Mouse (Mus musculus): ENCODE measurements around the gene Ppargc1a. TPM values are rescaled to one million over a fixed set of nuclear protein-coding genes. Genes with fewer than 3 reads are reported as not detected.

The Ppargc1a gene
- total and polyA plus RNA-seq, 3 experiments = not detected

DNA sequence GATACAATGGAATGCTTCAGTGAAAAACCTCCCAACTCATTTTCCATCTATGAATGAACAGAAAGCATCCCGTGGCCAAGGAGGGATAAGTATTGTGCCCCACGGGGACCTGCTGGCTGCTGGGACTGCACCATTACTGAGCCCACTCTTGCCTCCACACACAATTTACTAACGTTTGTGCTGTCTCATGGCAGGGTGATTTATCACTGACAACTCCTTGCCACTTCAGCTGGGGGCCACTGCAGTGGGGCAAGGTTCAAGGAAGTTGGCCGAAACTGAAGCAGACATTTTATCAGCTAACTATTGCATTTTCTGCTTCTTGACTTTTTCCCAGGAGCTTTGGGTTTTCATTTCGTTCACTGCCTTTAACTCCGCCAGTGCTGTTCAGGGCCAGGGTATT, 17.5 kb upstream of the Ppargc1a start:
- Histone ChIP-seq H3K4me3 (replicated peaks in 1 of 3; ENCODE audit: low read depth in 2 of 3, low read length in 2 of 3, poor library complexity in 1 of 3) (no peak overlapping the region), H3K27ac (ENCODE audit: insufficient read depth, low read depth) (no peak overlapping the region), H3K36me3 (replicated peaks in 1 of 2; ENCODE audit: control insufficient read depth in 1 of 2, insufficient read depth in 1 of 2, low read length in 1 of 2) (no peaks in the 10 kb centered on the region), H3K9ac (ENCODE audit: insufficient read depth, low read depth) (no peak overlapping the region), H3K27me3 (replicated peaks) (no peaks in the 10 kb centered on the region), H3K9me3 (replicated peaks; ENCODE audit: low read length) (peaks cover 28% of the 10 kb centered on the region), H3K79me2 (replicated peaks; ENCODE audit: control insufficient read depth, extremely low read depth, insufficient read depth, poor library complexity, severe bottlenecking) (no peaks in the 10 kb centered on the region), H3K4me1 (ENCODE audit: control insufficient read depth in 1 of 2, insufficient read depth in 2 of 2) (no peaks in the 10 kb centered on the region), H3K4me2 (ENCODE audit: insufficient read depth, low read depth, poor library complexity, severe bottlenecking) (no peak overlapping the region)
- TF ChIP-seq NRF1 (IDR thresholded peaks at IDR 0.05; ENCODE audit: low read depth, low read length) = no peak
- TF ChIP-seq POLR2A (IDR thresholded peaks at IDR 0.05; ENCODE audit: low read depth, low read length) = no peak
- no peak for TF ChIP-seq JUND (conservative IDR thresholded peaks at IDR 0.05; ENCODE audit: low read depth, low read length)
- no peak for DNase-seq (ENCODE audit: extremely low read depth)
- in situ Hi-C loops (cut with MboI; ENCODE audit: low pct_ligation_motif_present, low pct_unique_long_range_greater_than_20kb, low sequenced_read_pairs) = no loop called here
- dilution Hi-C loops (cut with MboI; ENCODE audit: extremely low pct_ligation_motif_present, extremely low pct_unique_long_range_greater_than_20kb, low sequenced_read_pairs) = no loop called here

DNA sequence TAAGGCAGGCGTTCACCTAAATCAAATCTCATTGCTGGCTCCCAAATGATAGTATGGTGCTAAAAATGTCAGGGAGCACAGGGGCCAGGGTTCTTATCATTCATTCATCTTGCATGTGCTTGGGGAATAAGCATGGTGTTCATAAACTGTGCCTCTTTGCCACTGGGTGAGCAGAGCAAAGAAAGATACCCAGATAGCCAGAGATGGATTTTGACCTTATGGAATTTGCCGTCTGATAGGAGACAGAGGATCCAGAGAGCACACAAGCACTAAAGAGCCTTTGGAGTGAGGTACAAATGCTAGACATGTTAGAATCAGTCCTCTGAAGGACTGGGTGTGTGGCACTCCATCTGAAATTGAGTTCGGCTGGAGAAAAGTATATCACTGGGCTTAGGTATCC, 16.7 kb upstream of the Ppargc1a start:
- Histone ChIP-seq H3K27ac (ENCODE audit: insufficient read depth, low read depth) (no peak overlapping the region), H3K9ac (ENCODE audit: insufficient read depth, low read depth) (no peak overlapping the region), H3K4me1 (ENCODE audit: control insufficient read depth in 1 of 2, insufficient read depth in 2 of 2) (no peaks in the 10 kb centered on the region), H3K79me2 (replicated peaks; ENCODE audit: control insufficient read depth, extremely low read depth, insufficient read depth, poor library complexity, severe bottlenecking) (no peaks in the 10 kb centered on the region), H3K4me2 (ENCODE audit: insufficient read depth, low read depth, poor library complexity, severe bottlenecking) (no peak overlapping the region), H3K27me3 (replicated peaks) (no peaks in the 10 kb centered on the region), H3K9me3 (replicated peaks; ENCODE audit: low read length) (peaks cover 26% of the 10 kb centered on the region), H3K36me3 (replicated peaks in 1 of 2; ENCODE audit: control insufficient read depth in 1 of 2, insufficient read depth in 1 of 2, low read length in 1 of 2) (no peaks in the 10 kb centered on the region), H3K4me3 (replicated peaks in 1 of 3; ENCODE audit: low read depth in 2 of 3, low read length in 2 of 3, poor library complexity in 1 of 3) (no peak overlapping the region)
- TF ChIP-seq NELFE (IDR thresholded peaks at IDR 0.05; ENCODE audit: low read depth, low read length) (no peak), ZNF384 (IDR thresholded peaks at IDR 0.05; ENCODE audit: low read depth, low read length) (no peak)
- dilution Hi-C loops (cut with MboI; ENCODE audit: extremely low pct_ligation_motif_present, extremely low pct_unique_long_range_greater_than_20kb, low sequenced_read_pairs) (no loop called here), in situ Hi-C loops (cut with MboI; ENCODE audit: low pct_ligation_motif_present, low pct_unique_long_range_greater_than_20kb, low sequenced_read_pairs) (no loop called here)
- DNase-seq (ENCODE audit: extremely low read depth) = no peak

DNA sequence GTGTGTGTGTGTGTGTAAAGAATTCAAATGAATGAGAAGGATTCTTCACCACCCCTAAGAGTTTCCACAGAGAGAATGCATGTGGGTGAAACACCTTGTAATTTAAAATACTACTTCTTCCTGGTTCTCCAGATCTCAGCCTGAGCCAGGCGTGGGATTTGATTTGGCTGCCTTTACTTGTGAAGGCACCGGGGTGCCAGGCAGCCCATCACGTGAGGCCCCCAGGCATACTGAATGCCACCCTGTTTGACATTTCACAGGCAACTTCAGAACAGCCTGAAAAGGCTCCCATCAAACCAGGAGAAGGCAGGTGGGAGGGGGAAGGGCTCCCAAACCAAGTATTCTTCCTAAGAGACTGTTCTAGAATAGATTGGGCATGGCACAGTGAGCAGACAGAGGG, 16.1 kb upstream of the Ppargc1a start:
- dilution Hi-C loops (cut with MboI; ENCODE audit: extremely low pct_ligation_motif_present, extremely low pct_unique_long_range_greater_than_20kb, low sequenced_read_pairs) = no loop called here
- no peak overlapping the region for H3K9ac ChIP-seq (ENCODE audit: insufficient read depth, low read depth)
- DNase-seq (ENCODE audit: extremely low read depth) = no peak
- H3K36me3 ChIP-seq (replicated peaks in 1 of 2; ENCODE audit: control insufficient read depth in 1 of 2, insufficient read depth in 1 of 2, low read length in 1 of 2) = no peaks in the 10 kb centered on the region
- peaks cover 28% of the 10 kb centered on the region for H3K9me3 ChIP-seq (replicated peaks; ENCODE audit: low read length)
- in situ Hi-C loops (cut with MboI; ENCODE audit: low pct_ligation_motif_present, low pct_unique_long_range_greater_than_20kb, low sequenced_read_pairs) = no loop called here
- TF ChIP-seq ZNF384 (IDR thresholded peaks at IDR 0.05; ENCODE audit: low read depth, low read length) (no peak), SMC3 (IDR thresholded peaks at IDR 0.05; ENCODE audit: low read depth, low read length) (no peak), USF2 (conservative IDR thresholded peaks at IDR 0.05; ENCODE audit: low read depth, low read length) (no peak), RAD21 (IDR thresholded peaks at IDR 0.05; ENCODE audit: low read depth, low read length) (no peak), MAFK (IDR thresholded peaks at IDR 0.05; ENCODE audit: insufficient replicate concordance, low read length) (no peak), NELFE (IDR thresholded peaks at IDR 0.05; ENCODE audit: low read depth, low read length) (no peak), MAZ (IDR thresholded peaks at IDR 0.05; ENCODE audit: low read depth, low read length) (no peak)
- no peak overlapping the region for H3K4me2 ChIP-seq (ENCODE audit: insufficient read depth, low read depth, poor library complexity, severe bottlenecking)
- H3K79me2 ChIP-seq (replicated peaks; ENCODE audit: control insufficient read depth, extremely low read depth, insufficient read depth, poor library complexity, severe bottlenecking) = no peaks in the 10 kb centered on the region
- no peaks in the 10 kb centered on the region for H3K4me1 ChIP-seq (ENCODE audit: control insufficient read depth in 1 of 2, insufficient read depth in 2 of 2)
- no peak overlapping the region for H3K27ac ChIP-seq (ENCODE audit: insufficient read depth, low read depth)
- H3K27me3 ChIP-seq (replicated peaks) = no peaks in the 10 kb centered on the region
- no peak overlapping the region for H3K4me3 ChIP-seq (replicated peaks in 1 of 3; ENCODE audit: low read depth in 2 of 3, low read length in 2 of 3, poor library complexity in 1 of 3)

Data from CH12.LX (cell line).